Mouse (Mus musculus) adrenal gland, postnatal 25 days (tissue): Measurements from ENCODE around the gene Tiam1. TPM values are rescaled to one million over a fixed set of nuclear protein-coding genes. Genes with fewer than 3 reads are reported as not detected.
A peak's percentile ranks its signal among the peaks of the same experiment; 100 is the strongest.

Experiments
- DNase-seq: peaks from one replicate; pipeline ENCODE4 v3.0.0; 2021; ENCODE audit warnings: mixed read lengths
- total RNA-seq: library from RNA; stranded (reverse); gene quantifications from 2 replicates; pipeline ENCODE4 v1.2.3, GENCODE M21; 2021

The Tiam1 gene
- total RNA-seq, 1 experiment from 2014 or later = 80.4 TPM

- DNase-seq = no peak
These were observed 181 bp downstream of the Tiam1 start for GRCm38 (mm10) chr16:90143416-90143759.

- peak; percentile 66 for DNase-seq
These were observed 774 bp downstream of the Tiam1 start for GRCm38 (mm10) chr16:90142574-90143415.

GRCm38 (mm10) chr16:90142247-90142573, 1.4 kb downstream of the Tiam1 start:
- peak; percentile 69 for DNase-seq

- DNase-seq = no peak
These were observed 2.0 kb downstream of the Tiam1 start for GRCm38 (mm10) chr16:90141556-90141955.

GRCm38 (mm10) chr16:90140571-90140970, 3.0 kb downstream of the Tiam1 start:
- no peak for DNase-seq

- DNase-seq = peak; percentile 78
These were observed 3.9 kb downstream of the Tiam1 start for GRCm38 (mm10) chr16:90139696-90140095.

- no peak for DNase-seq
These were observed 5.4 kb downstream of the Tiam1 start for GRCm38 (mm10) chr16:90138151-90138550.

GRCm38 (mm10) chr16:90137175-90137574, 6.4 kb downstream of the Tiam1 start:
- DNase-seq = no peak

- DNase-seq = no peak
These were observed 8.0 kb downstream of the Tiam1 start for GRCm38 (mm10) chr16:90135580-90135979.

GRCm38 (mm10) chr16:90134351-90134750, 9.2 kb downstream of the Tiam1 start:
- DNase-seq = peak; percentile 70

- DNase-seq = no peak
These were observed 10.8 kb downstream of the Tiam1 start for GRCm38 (mm10) chr16:90132816-90133215.

- DNase-seq = no peak
These were observed 11.2 kb downstream of the Tiam1 start for GRCm38 (mm10) chr16:90132331-90132730.

- DNase-seq = no peak
These were observed 14.6 kb downstream of the Tiam1 start for GRCm38 (mm10) chr16:90128817-90129587.

- DNase-seq = no peak
These were observed 15.2 kb downstream of the Tiam1 start for GRCm38 (mm10) chr16:90128361-90128760.

GRCm38 (mm10) chr16:90125318-90126314, 18.0 kb downstream of the Tiam1 start:
- no peak for DNase-seq

- no peak for DNase-seq
These were observed 20.5 kb downstream of the Tiam1 start for GRCm38 (mm10) chr16:90123091-90123490.

- DNase-seq = no peak
These were observed 21.1 kb downstream of the Tiam1 start for GRCm38 (mm10) chr16:90122439-90122838.

- no peak for DNase-seq
These were observed 21.8 kb downstream of the Tiam1 start for GRCm38 (mm10) chr16:90121799-90122198.

- DNase-seq = no peak
These were observed 23.6 kb downstream of the Tiam1 start for GRCm38 (mm10) chr16:90119969-90120368.

GRCm38 (mm10) chr16:90116637-90117182, 26.9 kb downstream of the Tiam1 start:
- no peak for DNase-seq

- no peak for DNase-seq
These were observed 30.9 kb downstream of the Tiam1 start for GRCm38 (mm10) chr16:90112577-90113155.

- no peak for DNase-seq
These were observed 34.1 kb downstream of the Tiam1 start for GRCm38 (mm10) chr16:90109500-90109899.
